Mouse (Mus musculus): ENCODE results near the gene Lifr. TPM values are rescaled to one million over a fixed set of nuclear protein-coding genes. Genes with fewer than 3 reads are reported as not detected.

Gene Lifr
- polyA plus RNA-seq, 1 experiment: 29.9 TPM

DNA sequence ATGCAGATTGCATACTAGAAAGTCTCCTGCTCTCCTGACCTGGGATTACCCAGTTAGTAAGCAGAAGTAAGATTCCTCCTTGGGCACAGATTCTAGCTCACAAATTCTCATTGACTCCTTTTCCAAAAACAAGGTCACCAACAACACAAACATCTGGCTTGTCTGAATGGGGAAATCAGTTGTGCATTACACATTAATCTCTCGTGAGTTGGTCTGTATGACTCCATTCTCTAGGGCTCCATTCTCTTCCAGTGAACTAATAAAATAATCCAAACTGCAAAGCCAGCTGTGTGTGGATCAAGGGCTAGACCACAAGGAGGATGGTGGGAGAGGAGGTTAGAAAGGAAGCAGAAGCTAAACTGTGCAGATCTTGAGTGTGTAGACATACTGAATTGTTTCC is 25.8 kb downstream of the Lifr start:
- Histone ChIP-seq H3K27me3 (ENCODE audit: control insufficient read depth, insufficient read depth, low read length) (no peaks in the 10 kb centered on the region), H3K27ac (ENCODE audit: insufficient read depth, low read depth, low read length) (no peak overlapping the region), H3K36me3 (ENCODE audit: control insufficient read depth, insufficient read depth, low read length) (no peaks in the 10 kb centered on the region), H3K4me3 (ENCODE audit: low read depth, low read length) (no peak overlapping the region), H3K4me1 (ENCODE audit: control insufficient read depth, insufficient read depth, insufficient read length, low read length) (no peaks in the 10 kb centered on the region)
- no peak for TF ChIP-seq POLR2A (IDR thresholded peaks at IDR 0.05; ENCODE audit: low read depth, low read length)
- TF ChIP-seq CTCF (IDR thresholded peaks at IDR 0.05; ENCODE audit: extremely low read depth, insufficient read length, insufficient replicate concordance, low read depth, low read length): no peak
- WGBS: 75% methylated on average over 1 of the region's 1 CpGs

DNA sequence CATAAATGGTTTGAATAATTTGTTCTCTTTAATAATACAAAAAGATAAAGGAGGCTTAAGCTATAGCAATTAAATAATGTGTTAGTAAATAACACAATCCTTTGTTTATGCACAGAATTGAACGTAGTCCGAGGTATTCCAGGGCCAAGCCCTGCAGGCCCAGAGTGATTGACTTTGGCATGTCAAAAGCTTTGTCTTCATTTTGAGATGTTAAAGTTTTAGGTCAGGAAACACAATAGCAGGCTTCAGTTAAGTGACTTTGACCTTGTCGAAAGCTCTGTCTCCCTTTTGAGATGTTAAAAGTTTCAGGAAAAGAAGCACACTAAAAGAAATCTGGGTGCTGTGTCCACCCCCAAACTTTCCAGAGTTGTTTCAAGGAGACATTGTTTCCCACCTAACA is 26.3 kb downstream of the Lifr start:
- H3K27me3 ChIP-seq (ENCODE audit: control insufficient read depth, insufficient read depth, low read length): no peaks in the 10 kb centered on the region
- no peak for TF ChIP-seq CTCF (IDR thresholded peaks at IDR 0.05; ENCODE audit: extremely low read depth, insufficient read length, insufficient replicate concordance, low read depth, low read length)
- TF ChIP-seq POLR2A (IDR thresholded peaks at IDR 0.05; ENCODE audit: low read depth, low read length): no peak
- 95% methylated on average over 3 of the region's 3 CpGs for WGBS
- H3K36me3 ChIP-seq (ENCODE audit: control insufficient read depth, insufficient read depth, low read length): no peaks in the 10 kb centered on the region
- no peak overlapping the region for H3K27ac ChIP-seq (ENCODE audit: insufficient read depth, low read depth, low read length)
- no peaks in the 10 kb centered on the region for H3K4me1 ChIP-seq (ENCODE audit: control insufficient read depth, insufficient read depth, insufficient read length, low read length)
- no peak overlapping the region for H3K4me3 ChIP-seq (ENCODE audit: low read depth, low read length)

- WGBS: 72% methylated on average over 6 of the region's 6 CpGs
- H3K27ac ChIP-seq (ENCODE audit: insufficient read depth, low read depth, low read length): no peak overlapping the region
- no peaks in the 10 kb centered on the region for H3K4me1 ChIP-seq (ENCODE audit: control insufficient read depth, insufficient read depth, insufficient read length, low read length)
- no peak overlapping the region for H3K4me3 ChIP-seq (ENCODE audit: low read depth, low read length)
- no peaks in the 10 kb centered on the region for H3K27me3 ChIP-seq (ENCODE audit: control insufficient read depth, insufficient read depth, low read length)
- no peaks in the 10 kb centered on the region for H3K36me3 ChIP-seq (ENCODE audit: control insufficient read depth, insufficient read depth, low read length)
- no peak for TF ChIP-seq CTCF (IDR thresholded peaks at IDR 0.05; ENCODE audit: extremely low read depth, insufficient read length, insufficient replicate concordance, low read depth, low read length)
- TF ChIP-seq POLR2A (IDR thresholded peaks at IDR 0.05; ENCODE audit: low read depth, low read length): no peak
Observed at GRCm38 (mm10) chr15:7117944-7118343, 27.5 kb downstream of the Lifr start.

GRCm38 (mm10) chr15:7118849-7119248 is 28.4 kb downstream of the Lifr start:
- Histone ChIP-seq H3K27me3 (ENCODE audit: control insufficient read depth, insufficient read depth, low read length) (no peaks in the 10 kb centered on the region), H3K27ac (ENCODE audit: insufficient read depth, low read depth, low read length) (no peak overlapping the region), H3K4me1 (ENCODE audit: control insufficient read depth, insufficient read depth, insufficient read length, low read length) (no peaks in the 10 kb centered on the region), H3K4me3 (ENCODE audit: low read depth, low read length) (no peak overlapping the region), H3K36me3 (ENCODE audit: control insufficient read depth, insufficient read depth, low read length) (no peaks in the 10 kb centered on the region)
- WGBS: 9% methylated on average over 5 of the region's 5 CpGs
- TF ChIP-seq POLR2A (IDR thresholded peaks at IDR 0.05; ENCODE audit: low read depth, low read length) (no peak), CTCF (IDR thresholded peaks at IDR 0.05; ENCODE audit: extremely low read depth, insufficient read length, insufficient replicate concordance, low read depth, low read length) (no peak)

GRCm38 (mm10) chr15:7119930-7120512 is 29.6 kb downstream of the Lifr start:
- no peaks in the 10 kb centered on the region for H3K4me1 ChIP-seq (ENCODE audit: control insufficient read depth, insufficient read depth, insufficient read length, low read length)
- no peaks in the 10 kb centered on the region for H3K27me3 ChIP-seq (ENCODE audit: control insufficient read depth, insufficient read depth, low read length)
- H3K27ac ChIP-seq (ENCODE audit: insufficient read depth, low read depth, low read length): no peak overlapping the region
- H3K36me3 ChIP-seq (ENCODE audit: control insufficient read depth, insufficient read depth, low read length): no peaks in the 10 kb centered on the region
- no peak overlapping the region for H3K4me3 ChIP-seq (ENCODE audit: low read depth, low read length)
- 60% methylated on average over 8 of the region's 8 CpGs for WGBS
- TF ChIP-seq POLR2A (IDR thresholded peaks at IDR 0.05; ENCODE audit: low read depth, low read length) (no peak), CTCF (IDR thresholded peaks at IDR 0.05; ENCODE audit: extremely low read depth, insufficient read length, insufficient replicate concordance, low read depth, low read length) (no peak)

GRCm38 (mm10) chr15:7123781-7124450 is 33.5 kb downstream of the Lifr start:
- TF ChIP-seq POLR2A (IDR thresholded peaks at IDR 0.05; ENCODE audit: low read depth, low read length) (no peak), CTCF (IDR thresholded peaks at IDR 0.05; ENCODE audit: extremely low read depth, insufficient read length, insufficient replicate concordance, low read depth, low read length) (no peak)
- Histone ChIP-seq H3K4me1 (ENCODE audit: control insufficient read depth, insufficient read depth, insufficient read length, low read length) (no peaks in the 10 kb centered on the region), H3K27ac (ENCODE audit: insufficient read depth, low read depth, low read length) (no peak overlapping the region), H3K27me3 (ENCODE audit: control insufficient read depth, insufficient read depth, low read length) (peaks cover 5% of the 10 kb centered on the region; the same call in 1 of the 2 replicates), H3K36me3 (ENCODE audit: control insufficient read depth, insufficient read depth, low read length) (no peaks in the 10 kb centered on the region), H3K4me3 (ENCODE audit: low read depth, low read length) (no peak overlapping the region)
- WGBS: 73% methylated on average over 5 of the region's 5 CpGs

DNA sequence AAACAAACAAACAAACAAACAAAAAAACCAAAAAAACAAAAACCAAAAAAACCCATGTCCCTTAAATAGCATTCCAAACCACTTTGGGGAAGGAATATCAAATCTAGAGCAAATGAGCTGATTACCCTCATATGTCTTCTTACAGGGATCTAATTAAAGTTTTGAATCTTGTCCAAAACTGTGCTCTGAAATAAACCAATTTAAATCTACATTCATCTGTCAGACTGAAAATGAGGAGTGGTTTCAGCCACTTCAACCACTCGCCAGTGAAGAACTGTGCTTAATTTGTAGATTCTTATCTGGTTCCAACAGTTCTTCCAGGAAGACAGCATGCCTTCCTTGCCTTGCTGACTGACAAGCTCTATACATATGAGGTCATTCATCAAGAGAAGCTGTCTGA is 35.8 kb downstream of the Lifr start:
- no peak overlapping the region for H3K27ac ChIP-seq (ENCODE audit: insufficient read depth, low read depth, low read length)
- no peaks in the 10 kb centered on the region for H3K36me3 ChIP-seq (ENCODE audit: control insufficient read depth, insufficient read depth, low read length)
- H3K27me3 ChIP-seq (ENCODE audit: control insufficient read depth, insufficient read depth, low read length): peaks cover 23% of the 10 kb centered on the region
- no peak for TF ChIP-seq CTCF (IDR thresholded peaks at IDR 0.05; ENCODE audit: extremely low read depth, insufficient read length, insufficient replicate concordance, low read depth, low read length)
- no peak for TF ChIP-seq POLR2A (IDR thresholded peaks at IDR 0.05; ENCODE audit: low read depth, low read length)
- H3K4me3 ChIP-seq (ENCODE audit: low read depth, low read length): no peak overlapping the region
- WGBS: 45% methylated on average over 1 of the region's 1 CpGs
- no peaks in the 10 kb centered on the region for H3K4me1 ChIP-seq (ENCODE audit: control insufficient read depth, insufficient read depth, insufficient read length, low read length)
